Mouse (Mus musculus) layer of hippocampus, postnatal 25 days (tissue): ENCODE data around the gene Frzb. TPM values are rescaled to one million over a fixed set of nuclear protein-coding genes. Genes with fewer than 3 reads are reported as not detected.
A peak's percentile ranks its signal among the peaks of the same experiment; 100 is the strongest.

Source experiments
- DNase-seq, 2 experiments: peaks; one replicate each; pipeline ENCODE4 v3.0.0; 2022; ENCODE audit warnings: mixed read lengths in 2 of 2, low spot score in 1 of 2; ENCODE audit errors: extremely low spot score in 1 of 2
- total RNA-seq, 2 experiments: library from RNA; stranded (reverse); gene quantifications; 2 replicates each; pipeline ENCODE4 v1.2.3; 2021

The Frzb gene
- total RNA-seq, 2 experiments from 2014 or later: 28.1 to 34.4 TPM

- DNase-seq: no peak
These were observed 16.9 kb downstream of the Frzb start for GRCm38 (mm10) chr2:80430357-80431053.

GRCm38 (mm10) chr2:80423116-80423515, 24.3 kb downstream of the Frzb start:
- DNase-seq: no peak

DNA sequence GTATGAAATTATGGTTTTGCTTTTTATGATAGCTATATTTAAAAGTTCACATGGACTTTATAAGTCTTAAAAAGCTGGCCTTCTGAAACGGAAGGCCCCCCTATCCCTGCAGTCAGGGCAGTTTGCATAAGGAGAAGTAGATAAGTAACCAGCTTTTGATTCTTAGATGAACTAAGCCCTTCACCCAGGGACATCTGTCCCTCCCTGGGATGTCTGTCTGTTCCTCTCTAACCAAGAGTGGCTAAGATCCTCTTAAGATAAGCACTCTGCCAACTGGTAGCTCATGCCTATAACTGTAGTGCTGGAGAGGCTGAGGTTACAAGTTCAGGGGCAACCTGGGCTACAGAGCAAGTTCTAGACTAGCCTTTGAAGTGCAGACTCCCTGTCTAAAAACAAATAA, 25.4 kb downstream of the Frzb start:
- no peak for DNase-seq

DNA sequence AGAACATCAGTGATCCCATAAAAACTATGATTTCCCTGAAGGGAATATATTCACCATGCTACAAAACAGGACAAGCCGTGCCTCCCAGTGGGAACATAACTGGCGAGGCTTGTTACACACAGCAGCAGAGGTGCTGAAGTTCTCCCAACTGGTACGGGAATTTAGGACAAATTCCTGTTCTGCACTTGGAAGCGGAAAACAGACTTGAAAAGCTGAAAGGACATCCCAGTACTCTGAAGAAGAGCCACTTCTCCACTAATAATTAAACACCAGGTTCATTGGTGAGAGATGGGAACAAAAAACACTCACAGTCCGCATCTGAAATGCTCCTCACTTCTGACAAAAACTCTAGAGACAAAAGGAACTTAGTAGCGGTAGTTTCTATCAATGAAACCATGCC, 31.1 kb downstream of the Frzb start:
- no peak for DNase-seq

DNA sequence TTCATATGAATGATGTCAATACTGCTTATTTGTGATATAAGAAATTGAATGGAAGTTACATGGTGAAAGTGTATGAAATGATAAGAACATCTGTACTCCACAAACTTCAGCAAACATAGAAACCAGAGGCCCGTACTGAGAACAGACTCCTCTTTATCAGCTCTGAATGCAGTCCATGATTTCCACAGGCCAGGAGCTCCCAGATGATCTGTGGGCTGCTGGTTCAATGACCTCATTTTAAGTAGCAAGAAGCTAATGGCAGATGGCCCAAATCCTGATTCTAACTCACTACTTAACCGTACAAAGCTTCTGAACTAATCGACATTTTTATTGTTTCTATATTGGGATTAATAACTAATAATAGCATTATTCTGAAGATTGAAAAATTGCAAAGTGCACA, 33.0 kb downstream of the Frzb start:
- DNase-seq: no peak

DNA sequence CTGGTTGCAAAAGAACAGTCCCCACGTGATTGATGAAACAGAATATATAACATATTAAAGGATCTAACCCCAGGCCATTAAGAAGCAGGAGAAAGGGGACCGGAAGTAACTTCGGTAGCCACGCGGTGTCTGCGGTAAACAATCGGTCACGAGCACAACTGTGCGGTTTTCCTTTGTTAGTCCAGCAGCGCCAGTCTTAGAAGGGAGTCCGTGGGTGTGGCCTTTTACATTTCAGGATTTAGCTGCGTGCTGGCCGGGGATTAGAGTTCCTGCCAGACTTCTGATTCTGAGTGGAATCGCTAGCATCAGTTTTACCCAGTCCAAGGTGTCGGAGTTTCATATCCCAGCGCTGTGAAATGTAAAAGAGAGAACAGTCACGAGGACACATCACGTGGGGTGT, 34.3 kb downstream of the Frzb start:
- no peak for DNase-seq

GRCm38 (mm10) chr2:80409893-80410574, 37.4 kb downstream of the Frzb start:
- no peak for DNase-seq

- DNase-seq: no peak
These were observed 42.7 kb downstream of the Frzb start for GRCm38 (mm10) chr2:80404770-80405169.

DNA sequence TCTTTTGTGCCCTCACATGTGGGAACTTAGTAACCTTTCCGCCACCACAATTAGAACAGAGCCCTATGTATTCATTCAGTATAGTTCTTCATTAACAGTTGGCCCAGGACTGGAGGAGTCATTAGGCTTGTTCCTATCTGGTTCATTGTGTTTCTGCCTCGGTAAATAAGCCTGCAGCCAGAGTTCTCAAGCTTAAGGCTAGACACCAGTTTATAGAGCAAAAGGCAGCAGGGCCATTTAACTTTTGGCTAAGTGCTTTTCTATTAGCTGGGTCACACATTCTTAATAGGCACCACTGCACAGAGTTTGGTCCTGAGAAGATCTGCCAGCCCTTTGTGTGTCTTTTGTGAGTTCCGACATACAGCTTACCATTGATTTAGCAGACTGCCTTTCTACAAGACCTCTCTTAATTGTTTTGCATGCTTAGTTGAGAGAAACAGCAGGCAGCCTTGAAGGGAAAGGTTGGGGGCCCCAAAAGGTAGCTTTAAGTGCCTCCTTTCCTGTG, 48.8 kb downstream of the Frzb start:
- DNase-seq: no peak

DNA sequence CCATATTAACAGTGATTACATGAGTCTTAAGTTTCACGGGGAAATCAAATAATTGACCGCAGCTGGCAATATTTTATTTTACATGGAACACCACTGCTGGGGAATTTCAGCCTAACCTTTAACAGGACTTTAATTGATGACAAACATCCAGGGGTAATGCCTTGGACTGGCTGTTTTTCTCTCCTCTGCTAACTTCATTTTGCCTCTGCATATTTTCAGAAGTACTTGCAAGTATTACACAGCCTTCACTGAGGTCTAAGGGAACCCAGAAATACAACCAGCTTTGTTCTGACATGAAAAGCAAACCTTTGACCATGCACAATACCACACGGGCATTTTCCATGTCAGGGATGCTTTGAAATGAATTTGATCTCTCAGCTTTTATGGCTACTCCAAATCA, 50.6 kb downstream of the Frzb start:
- no peak for DNase-seq

GRCm38 (mm10) chr2:80396057-80396456, 51.4 kb downstream of the Frzb start:
- no peak for DNase-seq

DNA sequence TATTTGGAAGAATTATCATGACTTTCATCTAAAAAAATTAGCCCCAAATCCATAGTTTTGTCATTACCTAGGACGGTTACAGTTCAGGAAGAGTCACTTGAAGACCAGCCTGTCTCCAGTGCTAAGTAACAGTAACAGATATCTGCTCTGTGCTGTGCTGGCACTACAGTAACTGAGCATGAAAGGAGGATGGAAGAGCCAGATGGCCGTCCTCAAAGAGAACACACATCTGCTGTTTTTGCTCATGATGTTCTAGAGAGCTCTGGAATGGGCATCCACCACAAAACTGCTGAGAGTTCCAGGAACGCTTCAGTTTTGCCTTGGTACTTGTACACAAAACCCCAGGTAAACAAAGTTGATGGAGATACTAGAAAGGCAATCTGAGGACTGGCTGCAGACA, 59.1 kb downstream of the Frzb start:
- peak in 1 of 2 experiments; percentile 21 for DNase-seq

DNA sequence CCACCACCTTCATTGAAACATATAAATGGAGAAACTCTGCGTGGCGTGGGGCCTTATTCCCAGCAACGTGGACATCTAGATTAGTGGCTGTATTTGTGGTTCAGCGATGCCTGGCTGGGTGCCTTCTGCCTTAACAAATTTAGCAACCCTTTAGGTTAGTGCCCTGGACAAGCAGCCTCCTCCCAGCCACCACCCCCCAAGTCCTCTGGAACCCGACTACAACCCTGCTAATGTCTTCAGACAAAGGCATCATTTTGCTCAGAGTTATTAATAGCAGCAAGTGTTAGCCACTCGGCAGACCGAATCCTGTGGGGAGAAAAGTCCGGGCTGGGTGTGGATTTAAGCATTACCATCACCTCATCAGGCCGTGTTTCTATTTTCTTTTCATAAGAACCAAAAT, 59.8 kb downstream of the Frzb start:
- DNase-seq: no peak

DNA sequence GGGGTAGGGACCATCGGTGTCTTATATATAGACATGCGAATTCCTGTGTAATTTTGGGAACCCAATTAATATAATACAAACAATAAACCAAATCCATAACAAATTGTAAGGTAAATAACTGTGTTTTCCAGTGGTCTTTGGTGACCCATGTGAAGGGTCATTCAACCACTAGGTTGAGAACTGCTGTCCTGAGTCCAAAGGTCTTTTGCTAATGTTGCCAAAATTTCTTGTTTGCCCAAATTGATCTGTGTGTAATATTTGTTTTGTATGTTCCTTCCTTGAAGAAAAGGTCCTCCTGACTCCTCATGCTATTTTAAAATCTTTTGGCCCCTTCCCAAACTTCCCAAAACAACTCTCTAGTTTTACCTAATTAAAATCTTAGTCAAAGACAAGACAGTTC, 61.2 kb downstream of the Frzb start:
- no peak for DNase-seq

DNA sequence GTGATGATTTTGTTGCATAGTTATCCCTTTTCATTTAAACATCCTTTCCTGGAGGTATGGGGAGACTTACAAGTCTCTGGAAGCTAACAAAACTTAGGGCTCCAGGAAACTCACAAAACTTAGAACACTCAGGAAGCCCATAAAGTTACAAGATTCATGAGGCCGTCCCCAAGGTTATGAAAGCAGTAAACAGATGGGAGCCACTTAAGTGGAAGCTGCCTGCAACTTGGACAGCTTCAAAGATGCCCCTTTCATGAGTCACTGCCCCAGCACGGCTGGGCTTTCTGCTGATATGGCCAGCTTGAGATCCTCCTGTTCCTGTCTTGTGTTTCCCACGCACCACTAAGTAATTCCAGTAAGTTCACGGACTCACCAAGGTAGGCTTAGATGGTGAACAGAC, 63.0 kb downstream of the Frzb start:
- DNase-seq: no peak

DNA sequence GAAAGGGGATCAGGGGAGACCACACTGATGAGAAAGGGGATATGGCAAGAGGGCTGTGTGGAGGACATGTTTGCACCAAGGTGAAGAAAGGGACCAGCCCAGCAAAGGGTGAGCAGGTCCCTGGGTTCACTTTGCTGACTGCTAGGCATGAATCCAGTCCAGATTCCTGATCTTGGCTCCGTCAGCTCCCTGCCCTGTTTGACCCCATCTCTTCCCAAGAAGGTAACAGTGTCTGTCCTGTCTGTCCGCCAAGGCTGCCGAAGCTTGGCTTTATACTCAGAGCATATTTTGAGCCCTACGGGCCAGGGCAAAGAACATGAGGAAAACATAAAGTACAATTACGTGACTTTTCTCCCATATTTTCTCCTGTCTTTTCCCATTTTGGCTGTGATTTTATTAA, 67.6 kb downstream of the Frzb start:
- no peak for DNase-seq

DNA sequence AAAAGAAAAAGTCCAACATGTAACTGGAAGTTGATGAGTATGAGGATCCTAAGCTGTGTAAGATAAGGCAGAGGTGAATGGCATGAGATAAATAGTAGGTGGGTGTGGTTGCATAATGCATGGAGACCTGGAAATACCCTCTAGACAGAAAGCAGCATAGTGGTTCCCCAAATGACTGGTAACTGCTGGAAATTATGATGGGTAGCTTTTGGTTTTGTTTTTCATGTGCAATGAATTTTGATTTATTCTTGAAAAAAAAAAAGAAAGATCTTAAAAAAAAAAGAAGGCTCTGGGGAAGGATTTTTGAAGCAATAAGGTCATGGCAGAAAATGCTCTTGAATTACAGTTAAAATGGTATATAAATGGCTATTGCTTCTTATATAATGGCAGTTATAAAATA, 72.5 kb downstream of the Frzb start:
- DNase-seq: no peak

GRCm38 (mm10) chr2:80371458-80371857, 76.0 kb downstream of the Frzb start:
- DNase-seq: no peak
